Mouse (Mus musculus) CD4-positive helper T cell, adult 2 months (primary cell): ENCODE measurements around the gene Tubg2.

ENCODE experiments used
- DNase-seq: peaks from one replicate; pipeline ENCODE4 v3.0.0-alpha.2; 2012; ENCODE audit warnings: low read depth, missing footprints, low spot score

Gene Tubg2

DNA sequence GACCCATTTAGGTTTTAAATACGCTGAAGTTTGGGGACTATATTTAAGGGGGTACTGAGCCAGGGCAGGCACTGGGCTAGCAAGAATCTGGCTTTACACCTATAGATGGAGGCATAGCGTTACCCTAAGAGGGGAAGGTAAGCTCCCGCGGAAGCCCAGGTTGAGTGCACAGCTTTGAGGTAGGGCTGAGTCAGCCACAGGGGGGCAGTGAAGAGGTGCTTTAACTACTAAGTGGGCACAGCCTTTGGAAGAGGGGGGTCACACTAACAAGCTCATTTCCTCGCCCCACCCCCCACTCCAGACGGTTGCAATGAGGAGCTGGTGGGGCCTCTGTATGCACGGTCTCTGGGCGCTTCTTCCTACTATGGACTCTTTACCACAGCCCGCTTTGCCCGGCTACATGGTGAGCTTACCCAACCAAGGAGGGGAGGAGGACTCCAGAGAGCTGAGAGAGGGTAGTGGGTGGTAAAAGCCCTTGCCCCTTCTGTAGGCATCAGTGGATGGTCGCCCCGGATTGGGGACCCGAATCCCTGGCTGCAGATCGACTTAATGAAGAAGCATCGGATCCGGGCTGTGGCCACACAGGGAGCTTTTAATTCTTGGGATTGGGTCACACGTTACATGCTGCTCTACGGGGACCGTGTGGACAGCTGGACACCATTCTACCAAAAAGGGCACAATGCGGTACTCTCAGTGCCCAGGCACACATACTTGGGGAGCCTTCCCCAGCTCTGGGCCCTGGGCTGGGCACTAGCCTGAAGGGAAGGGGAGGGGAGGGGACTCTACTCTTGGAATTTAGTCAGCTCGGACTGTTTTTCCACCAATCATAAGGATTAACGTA is 21.4 kb downstream of the Tubg2 start:
- peak; percentile 71 for DNase-seq

DNA sequence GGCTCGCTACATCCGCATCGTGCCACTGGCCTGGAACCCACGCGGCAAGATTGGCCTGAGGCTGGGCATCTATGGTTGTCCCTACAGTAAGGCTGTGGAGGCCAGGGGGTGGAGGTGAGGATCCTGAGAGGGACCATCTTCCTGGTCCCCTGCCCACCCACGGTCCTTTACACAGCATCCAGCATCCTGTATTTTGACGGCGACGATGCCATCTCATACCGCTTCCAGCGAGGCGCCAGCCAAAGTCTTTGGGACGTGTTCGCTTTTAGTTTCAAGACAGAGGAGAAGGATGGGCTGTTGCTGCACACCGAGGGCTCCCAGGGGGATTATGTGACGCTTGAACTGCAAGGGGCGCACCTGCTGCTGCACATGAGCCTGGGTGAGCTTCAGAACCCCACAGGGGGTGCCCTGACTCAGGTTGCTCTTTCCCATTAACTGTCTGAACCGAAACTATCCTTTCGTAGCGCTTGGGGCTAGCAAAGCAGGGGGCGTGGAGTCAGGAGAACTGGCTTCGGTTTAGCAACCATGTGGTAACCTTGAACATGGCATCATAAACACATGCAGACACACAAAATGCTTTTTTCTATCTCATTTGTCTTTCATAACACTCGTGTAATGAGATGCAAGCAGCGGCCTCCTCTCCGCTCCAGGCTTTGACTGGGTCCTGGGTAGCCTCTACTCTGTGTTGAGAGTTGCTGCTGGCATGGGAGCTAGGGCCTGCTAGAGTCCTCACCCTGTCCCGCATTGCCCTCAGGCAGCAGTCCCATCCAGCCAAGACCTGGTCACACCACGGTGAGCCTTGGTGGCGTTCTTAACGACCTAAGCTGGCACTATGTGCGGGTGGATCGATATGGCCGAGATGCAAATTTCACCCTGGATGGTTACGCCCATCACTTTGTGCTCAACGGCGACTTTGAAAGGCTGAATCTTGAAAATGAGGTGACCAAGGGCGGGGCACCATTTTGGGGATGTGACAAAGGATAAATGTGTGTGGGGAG is 22.7 kb downstream of the Tubg2 start:
- DNase-seq, result no peak

GRCm38 (mm10) chr11:101179306-101179705 is 23.6 kb downstream of the Tubg2 start:
- DNase-seq, result no peak

DNA sequence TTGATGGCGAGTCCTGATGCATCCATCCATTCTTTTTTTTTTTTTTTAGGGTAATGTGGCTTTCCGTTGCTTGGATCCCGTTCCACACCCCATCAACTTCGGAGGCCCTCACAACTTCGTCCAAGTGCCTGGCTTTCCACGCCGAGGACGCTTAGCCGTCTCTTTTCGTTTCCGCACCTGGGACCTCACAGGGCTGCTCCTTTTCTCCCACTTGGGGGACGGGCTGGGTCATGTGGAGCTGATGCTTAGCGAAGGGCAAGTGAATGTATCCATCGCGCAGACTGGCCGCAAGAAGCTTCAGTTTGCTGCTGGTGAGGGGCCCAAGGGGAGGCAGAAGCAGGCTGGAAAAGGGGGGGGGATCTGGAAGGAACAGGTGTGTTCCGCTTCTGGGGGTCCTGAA is 24.6 kb downstream of the Tubg2 start:
- DNase-seq, result no peak

DNA sequence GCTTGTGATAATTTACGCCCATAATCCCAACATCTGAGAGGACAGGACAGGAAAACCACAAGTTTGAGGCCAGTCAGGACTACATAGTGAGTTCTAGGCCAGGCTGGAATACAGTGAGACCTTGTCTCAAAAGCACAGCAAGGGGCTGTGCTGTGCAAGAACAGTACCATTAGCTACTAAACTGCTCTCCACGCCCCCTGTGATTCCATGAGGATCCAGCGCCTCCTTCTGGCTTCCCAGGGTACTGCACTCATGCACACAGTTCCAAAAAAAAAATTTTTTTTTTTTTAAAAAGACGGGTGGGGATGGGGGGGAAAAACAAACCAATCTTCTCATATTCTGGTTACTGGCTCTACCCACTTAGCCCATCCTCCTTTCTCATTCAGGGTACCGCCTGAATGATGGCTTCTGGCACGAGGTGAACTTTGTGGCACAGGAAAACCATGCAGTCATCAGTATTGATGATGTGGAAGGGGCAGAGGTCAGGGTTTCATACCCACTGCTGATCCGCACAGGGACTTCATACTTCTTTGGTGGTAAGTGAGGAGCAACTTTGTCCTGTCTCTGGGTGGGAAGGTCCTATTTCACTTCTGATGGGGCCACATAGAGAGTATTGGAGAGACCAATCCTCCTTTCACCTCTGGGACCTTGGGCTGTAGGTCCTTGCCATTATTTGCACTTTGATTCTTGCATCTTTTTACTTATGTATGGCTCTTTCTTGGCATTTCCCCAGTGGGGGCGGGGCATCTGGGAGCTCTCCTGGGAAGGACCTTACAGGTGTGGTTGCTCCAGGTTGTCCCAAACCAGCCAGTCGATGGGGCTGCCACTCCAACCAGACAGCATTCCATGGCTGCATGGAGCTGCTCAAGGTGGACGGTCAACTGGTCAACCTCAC is 25.4 kb downstream of the Tubg2 start:
- no peak for DNase-seq

- no peak for DNase-seq
Measured at GRCm38 (mm10) chr11:101181961-101182360, 26.3 kb downstream of the Tubg2 start.

GRCm38 (mm10) chr11:101182771-101183517 is 27.2 kb downstream of the Tubg2 start:
- DNase-seq, result no peak

DNA sequence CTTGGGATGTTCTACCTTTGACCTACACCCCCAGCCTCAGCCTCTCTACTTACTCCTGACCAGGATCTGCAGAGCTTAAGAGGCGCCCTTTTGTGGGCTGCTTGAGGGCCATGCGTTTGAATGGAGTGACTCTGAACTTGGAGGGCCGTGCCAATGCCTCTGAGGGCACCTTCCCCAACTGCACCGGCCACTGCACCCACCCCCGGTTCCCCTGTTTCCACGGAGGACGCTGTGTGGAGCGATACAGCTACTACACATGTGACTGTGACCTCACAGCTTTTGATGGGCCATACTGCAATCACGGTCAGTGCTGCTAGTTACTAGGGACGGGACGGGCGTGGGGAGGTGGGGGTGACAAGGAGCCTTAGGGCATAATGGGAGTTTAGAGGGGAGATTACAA is 29.3 kb downstream of the Tubg2 start:
- no peak for DNase-seq

DNA sequence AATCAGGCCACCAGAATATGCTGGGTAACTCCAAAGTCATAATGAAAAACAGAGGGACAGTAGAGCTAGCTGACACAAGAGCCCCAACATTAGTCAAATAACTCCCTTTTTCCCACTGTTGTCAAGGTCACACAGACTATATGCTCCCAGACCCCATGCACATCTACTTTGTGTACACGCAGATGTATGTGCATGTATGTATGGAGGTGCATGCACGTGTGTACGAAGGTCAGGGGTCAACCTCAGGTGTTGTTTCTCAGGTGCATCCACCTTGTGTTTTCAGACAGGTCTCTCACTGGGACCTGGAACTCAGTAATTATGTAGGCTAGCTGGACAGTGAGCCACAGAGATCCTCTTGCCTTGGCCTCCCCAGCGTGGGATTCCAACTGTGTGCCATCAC is 29.7 kb downstream of the Tubg2 start:
- DNase-seq, result no peak

GRCm38 (mm10) chr11:101186526-101187247 is 31.0 kb downstream of the Tubg2 start:
- no peak for DNase-seq

GRCm38 (mm10) chr11:101187541-101187940 is 31.8 kb downstream of the Tubg2 start:
- DNase-seq, result no peak

GRCm38 (mm10) chr11:101188166-101188805 is 32.6 kb downstream of the Tubg2 start:
- DNase-seq, result no peak

- DNase-seq, result no peak
Measured at GRCm38 (mm10) chr11:101189495-101190180, 33.9 kb downstream of the Tubg2 start.

DNA sequence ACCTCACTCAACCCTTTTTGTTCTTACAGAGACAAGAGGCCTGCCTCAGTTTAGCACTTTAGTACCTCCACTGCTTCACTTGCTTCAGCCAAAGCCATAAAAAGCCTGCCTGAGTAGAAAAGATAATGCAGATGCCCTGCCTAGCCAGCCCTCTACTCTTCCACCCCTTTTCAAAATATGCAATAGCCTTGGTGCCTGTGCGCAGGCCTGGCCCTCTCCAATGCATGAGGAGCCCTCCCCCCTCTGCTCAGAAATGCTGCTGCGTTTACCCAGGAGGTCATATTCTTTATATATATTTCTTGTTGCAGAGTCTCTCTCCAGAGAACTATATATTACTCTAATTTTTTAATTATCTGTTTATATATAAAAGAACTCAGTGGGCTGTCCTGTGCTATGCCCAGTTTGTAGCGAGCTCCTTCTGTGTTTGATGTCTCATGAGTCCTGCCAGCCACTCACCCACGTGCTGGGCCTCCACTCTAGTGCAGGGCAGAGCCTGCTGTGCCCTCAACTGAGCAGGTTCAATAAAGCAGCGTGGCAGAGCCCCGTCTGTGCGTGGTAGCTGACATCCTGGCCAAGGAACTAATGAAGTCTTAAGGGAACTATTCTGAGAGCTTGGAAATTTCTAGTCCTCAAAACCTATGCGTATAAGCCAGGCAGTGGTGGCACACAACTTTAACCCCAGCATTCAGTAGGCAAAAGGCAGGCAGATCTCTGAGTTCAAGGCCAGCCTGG is 34.6 kb downstream of the Tubg2 start:
- DNase-seq, result no peak

GRCm38 (mm10) chr11:101190913-101191907 is 35.5 kb downstream of the Tubg2 start:
- DNase-seq, result no peak

GRCm38 (mm10) chr11:101191919-101192470 is 36.3 kb downstream of the Tubg2 start:
- no peak for DNase-seq

DNA sequence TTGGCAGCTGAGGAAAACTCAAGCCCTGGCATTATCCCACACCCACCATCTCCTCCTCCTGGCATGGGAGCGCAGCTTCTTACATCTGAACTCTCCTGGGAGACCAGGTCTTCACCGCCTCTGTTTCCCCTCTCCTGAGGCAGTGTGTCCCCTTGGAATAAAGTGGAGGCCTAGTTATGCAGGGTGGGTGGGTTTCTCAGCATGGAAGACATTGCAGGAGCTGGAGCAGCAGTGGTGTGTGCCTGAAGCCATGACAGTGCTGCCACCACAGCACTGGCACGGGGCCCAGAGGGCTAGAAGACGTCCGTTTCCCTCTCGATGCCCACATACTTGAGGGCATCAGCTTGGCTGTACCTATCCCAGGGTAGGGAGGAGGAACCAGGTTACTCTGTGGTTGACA is 36.9 kb downstream of the Tubg2 start:
- DNase-seq, result no peak
